Comparison of ENCODE assay signal across 8 mouse cellular contexts in the genomic region with DNA sequence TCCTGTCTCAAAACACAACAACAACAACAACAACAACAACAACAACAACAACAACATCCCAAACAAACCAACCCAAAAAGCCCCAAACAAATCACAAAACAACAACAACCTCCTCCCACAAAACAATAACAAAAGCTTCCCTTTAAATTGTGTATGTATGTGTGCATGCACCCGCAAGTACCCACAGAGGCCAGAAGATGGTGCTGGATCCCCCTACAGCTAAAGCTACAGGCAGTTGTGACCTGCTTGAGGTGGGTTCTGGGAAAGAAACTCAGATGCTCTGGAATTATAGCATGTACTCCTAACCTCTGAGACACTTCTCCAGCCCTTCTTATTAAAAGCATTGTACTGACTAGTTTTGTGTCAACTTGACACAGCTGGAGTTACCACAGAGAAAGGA. TPM values are rescaled to one million over a fixed set of nuclear protein-coding genes. Genes with fewer than 3 reads are reported as not detected.
DNase-seq lines count a peak whose midpoint lies in the region; ATAC-seq and TF ChIP-seq lines count a peak whose summit lies in the region.

No protein-coding gene starts in this region.

- CTCF ChIA-PET in Patski (lab: Charles Lee), result interaction anchor here (1.0 to 8.4 kb wide), 10 partner anchors 11 to 138 kb away, joined by 3 to 80 read pairs (median 10); a partner anchor contains a TSS

- POLR2A ChIA-PET in Patski (lab: Charles Lee), result interaction anchor here (0.6 to 1.3 kb wide), 3 partner anchors 18 to 90 kb away, joined by 3 read pairs; no protein-coding TSS in a partner anchor

- H3K27me3 ChIP-seq in Patski, result no peaks in the 10 kb centered on the region

- TF ChIP-seq CTCF in Patski (IDR thresholded peaks at IDR 0.05), result peak; percentile 96

- ATAC-seq in Patski, result no peak

- in situ Hi-C loops in Patski (cut with MboI; ENCODE audit: low pct_unique_long_range_greater_than_20kb), result no loop called here

- peak; percentile 16 for DNase-seq in gastrocnemius, postnatal 14 days
- no peak for DNase-seq in gastrocnemius, postnatal 10 days
- DNase-seq in 3T3-L1 (ENCODE audit: low read depth, low spot score), result peak; percentile 72
- no peak for DNase-seq in Patski (ENCODE audit: low read depth, low spot score)
- DNase-seq in kidney, postnatal 4 days, result peak; percentile 52 to 68
- DNase-seq in thymus, postnatal 10 days (ENCODE audit: low spot score in 2 of 2), result peak; percentile 15 to 36
- no peak for DNase-seq in right cerebral cortex, postnatal 14 days
- DNase-seq in gastrocnemius, postnatal 4 days (ENCODE audit: low spot score in 2 of 2), result no peak

- intact Hi-C loops in gastrocnemius, postnatal 14 days (cut with DNase I; ENCODE audit: low total_unique reads), result loop anchor here (5.0 kb wide), 1 partner anchor 66 kb away; no protein-coding TSS in a partner anchor

RNA-seq across cellular contexts. Expression of a gene that starts 22.7 kb away (rescaled TPM):
- 10 to 100 TPM; 21.4 to 23.6 TPM for total RNA-seq in gastrocnemius, postnatal 14 days (2021)
- total RNA-seq in gastrocnemius, postnatal 10 days (2021), result 10 to 100 TPM; 25.4 to 27.3 TPM
- 36.2 TPM for polyA plus RNA-seq in Patski (2021)
- 10 to 100 TPM; 24.5 to 32.6 TPM for total RNA-seq in gastrocnemius, postnatal 4 days (2021)

RNA-seq across cellular contexts. Expression of a gene that starts 23.3 kb away (rescaled TPM):
- total RNA-seq in gastrocnemius, postnatal 14 days (2021), result 10 to 100 TPM; 44.4 to 44.7 TPM
- 10 to 100 TPM; 49.3 to 55.9 TPM for total RNA-seq in gastrocnemius, postnatal 10 days (2021)
- polyA plus RNA-seq in Patski (2021), result 45.3 TPM
- total RNA-seq in gastrocnemius, postnatal 4 days (2021), result 10 to 100 TPM; 61.0 to 65.7 TPM

Comparison
In these comparisons a context has a peak if more than half of its experiments do, and no peak if none do; other contexts are left out.
1. DNase-seq: peak in gastrocnemius, postnatal 14 days (single experiment), 3T3-L1 (single experiment), kidney, postnatal 4 days (2 of 2) and thymus, postnatal 10 days (2 of 2); none in gastrocnemius, postnatal 10 days (single experiment), Patski (single experiment), right cerebral cortex, postnatal 14 days (single experiment) and gastrocnemius, postnatal 4 days (0 of 2).